Mouse (Mus musculus) CH12.LX (cell line): ENCODE data around the gene Gpr137. TPM values are rescaled to one million over a fixed set of nuclear protein-coding genes. Genes with fewer than 3 reads are reported as not detected.

Source experiments
- DNase-seq: peaks from one replicate; pipeline ENCODE4 v3.0.0-alpha.2; 2013; ENCODE audit errors: extremely low read depth
- H3K27ac ChIP-seq: 2 replicates; pipeline ENCODE4 v1.5.1; 2012; ENCODE audit warnings: low read depth, mild to moderate bottlenecking, control low read depth, moderate library complexity; ENCODE audit not compliant: insufficient read depth
- H3K27me3 ChIP-seq: replicated peaks from 2 replicates; pipeline ENCODE3; 2012; ENCODE audit warnings: inconsistent platforms
- H3K36me3 ChIP-seq, 2 experiments: replicated peaks in 1 of 2; 2 replicates each; pipeline versions ENCODE3 to v1.6.1; 2012; ENCODE audit warnings: inconsistent platforms in 1 of 2, low read length in 1 of 2, mild to moderate bottlenecking in 1 of 2, mixed read lengths in 1 of 2, moderate library complexity in 1 of 2; ENCODE audit not compliant: control insufficient read depth in 1 of 2, insufficient read depth in 1 of 2
- H3K4me1 ChIP-seq, 2 experiments: 2 replicates each; pipeline ENCODE4 v1.6.1; 2012; ENCODE audit warnings: inconsistent platforms in 1 of 2, moderate library complexity in 1 of 2; ENCODE audit not compliant: insufficient read depth in 2 of 2, control insufficient read depth in 1 of 2
- H3K4me2 ChIP-seq: 2 replicates; pipeline ENCODE4 v1.6.1; 2012; ENCODE audit warnings: low read depth, mild to moderate bottlenecking, control low read depth; ENCODE audit not compliant: poor library complexity, insufficient read depth, severe bottlenecking
- H3K4me3 ChIP-seq, 3 experiments: fragments of 150-350 bp in 1 of 3; sonication (generic) in 1 of 3; replicated peaks in 1 of 3; 2 replicates each; pipeline versions ENCODE3 to v1.5.1; 2011 to 2012; ENCODE audit warnings: low read depth in 2 of 3, low read length in 2 of 3, mild to moderate bottlenecking in 2 of 3, moderate library complexity in 2 of 3, control low read depth in 1 of 3, improper control_type of control experiment in 1 of 3, inconsistent platforms in 1 of 3, mixed read lengths in 1 of 3; ENCODE audit not compliant: poor library complexity in 1 of 3
- H3K79me2 ChIP-seq: replicated peaks from 2 replicates; pipeline ENCODE4 v1.6.1; 2012; ENCODE audit warnings: mild to moderate bottlenecking, moderate library complexity; ENCODE audit not compliant: control insufficient read depth, poor library complexity, insufficient read depth, severe bottlenecking; ENCODE audit errors: extremely low read depth
- H3K9ac ChIP-seq: 2 replicates; pipeline ENCODE4 v1.6.1; 2012; ENCODE audit warnings: low read depth, mild to moderate bottlenecking, control low read depth, moderate library complexity; ENCODE audit not compliant: insufficient read depth
- H3K9me3 ChIP-seq: replicated peaks from 2 replicates; pipeline ENCODE3; 2012; ENCODE audit warnings: low read length, inconsistent platforms, mixed read lengths
- CHD1 ChIP-seq: IDR thresholded peaks from 2 replicates; pipeline ENCODE4 v1.6.1; 2012; ENCODE audit warnings: low read depth, low read length, improper control_type of control experiment, inconsistent platforms
- ELF1 ChIP-seq: IDR thresholded peaks from 2 replicates; pipeline ENCODE4 v1.6.1; 2014; ENCODE audit warnings: low read depth, mild to moderate bottlenecking, inconsistent platforms, low read length, improper control_type of control experiment
- ETS1 ChIP-seq: conservative IDR thresholded peaks from 2 replicates; pipeline ENCODE4 v1.6.1; 2012; ENCODE audit warnings: low read depth, mild to moderate bottlenecking, inconsistent platforms, low read length, improper control_type of control experiment, moderate library complexity
- GABPA ChIP-seq: IDR thresholded peaks from 2 replicates; pipeline ENCODE4 v1.6.1; 2012; ENCODE audit warnings: low read depth, low read length, improper control_type of control experiment, inconsistent platforms; ENCODE audit not compliant: insufficient replicate concordance
- HCFC1 ChIP-seq: IDR thresholded peaks from 2 replicates; pipeline ENCODE4 v1.6.1; 2012; ENCODE audit warnings: low read depth, mild to moderate bottlenecking, inconsistent platforms, low read length, improper control_type of control experiment
- IRF4 ChIP-seq: IDR thresholded peaks from 2 replicates; pipeline ENCODE4 v1.6.1; 2014; ENCODE audit warnings: low read depth, mild to moderate bottlenecking, inconsistent platforms, low read length, improper control_type of control experiment
- JUN ChIP-seq: IDR thresholded peaks from 2 replicates; pipeline ENCODE4 v1.6.1; 2011; ENCODE audit warnings: low read depth, mild to moderate bottlenecking, low read length, improper control_type of control experiment, moderate library complexity; ENCODE audit not compliant: insufficient read depth
- JUND ChIP-seq: conservative IDR thresholded peaks from 2 replicates; pipeline ENCODE4 v1.6.1; 2011; ENCODE audit warnings: low read depth, low read length, improper control_type of control experiment
- KAT2A ChIP-seq: IDR thresholded peaks from 2 replicates; pipeline ENCODE4 v1.6.1; 2012; ENCODE audit warnings: low read length, improper control_type of control experiment, inconsistent platforms; ENCODE audit not compliant: insufficient replicate concordance
- MAFK ChIP-seq: IDR thresholded peaks from 2 replicates; pipeline ENCODE4 v1.6.1; 2011; ENCODE audit warnings: low read length, improper control_type of control experiment; ENCODE audit not compliant: insufficient replicate concordance
- MAX ChIP-seq: IDR thresholded peaks from 2 replicates; pipeline ENCODE4 v1.6.1; 2011; ENCODE audit warnings: low read length, improper control_type of control experiment
- MXI1 ChIP-seq: IDR thresholded peaks from 2 replicates; pipeline ENCODE4 v1.6.1; 2011; ENCODE audit warnings: mild to moderate bottlenecking, low read depth, low read length, improper control_type of control experiment
- NRF1 ChIP-seq: IDR thresholded peaks from 2 replicates; pipeline ENCODE4 v1.6.1; 2014; ENCODE audit warnings: low read depth, mild to moderate bottlenecking, inconsistent platforms, low read length, improper control_type of control experiment, moderate library complexity
- PAX5 ChIP-seq: IDR thresholded peaks from 2 replicates; pipeline ENCODE4 v1.6.1; 2012; ENCODE audit warnings: low read length, inconsistent platforms, mixed read lengths
- POLR2AphosphoS2 ChIP-seq: IDR thresholded peaks from 2 replicates; pipeline ENCODE4 v1.6.1; 2011; ENCODE audit warnings: low read depth, low read length, improper control_type of control experiment
- SIN3A ChIP-seq: IDR thresholded peaks from 2 replicates; pipeline ENCODE4 v1.6.1; 2012; ENCODE audit warnings: low read length, improper control_type of control experiment, inconsistent platforms
- TCF12 ChIP-seq: IDR thresholded peaks from 2 replicates; pipeline ENCODE4 v1.6.1; 2014; ENCODE audit warnings: low read depth, mild to moderate bottlenecking, inconsistent platforms, low read length, improper control_type of control experiment
- USF1 ChIP-seq: IDR thresholded peaks from 2 replicates; pipeline ENCODE4 v1.6.1; 2014; ENCODE audit warnings: low read depth, mild to moderate bottlenecking, inconsistent platforms, low read length, improper control_type of control experiment
- USF2 ChIP-seq: conservative IDR thresholded peaks from 2 replicates; pipeline ENCODE4 v1.6.1; 2011; ENCODE audit warnings: low read depth, low read length, improper control_type of control experiment
- ZKSCAN1 ChIP-seq: IDR thresholded peaks from 2 replicates; pipeline ENCODE4 v1.6.1; 2012; ENCODE audit warnings: low read depth, inconsistent platforms, low read length, improper control_type of control experiment, borderline replicate concordance
- ZMIZ1 ChIP-seq: IDR thresholded peaks from 2 replicates; pipeline ENCODE4 v1.6.1; 2012; ENCODE audit warnings: low read depth, mild to moderate bottlenecking, inconsistent platforms, low read length, improper control_type of control experiment
- ZNF384 ChIP-seq: IDR thresholded peaks from 2 replicates; pipeline ENCODE4 v1.6.1; 2012; ENCODE audit warnings: low read depth, low read length, improper control_type of control experiment, inconsistent platforms
- dilution Hi-C: fragments of 300-500 bp; cut with MboI; formaldehyde crosslinking; loops from 2 replicates; pipeline ENCODE4 v1.14.3; 2020; ENCODE audit warnings: low sequenced_read_pairs; ENCODE audit not compliant: extremely low pct_unique_long_range_greater_than_20kb, extremely low pct_ligation_motif_present
- in situ Hi-C: fragments of 300-500 bp; cut with MboI; formaldehyde crosslinking; loops from 3 replicates; pipeline ENCODE4 v1.14.3; 2019; ENCODE audit warnings: low sequenced_read_pairs, low pct_ligation_motif_present, low pct_unique_long_range_greater_than_20kb, mixed read lengths
- polyA plus RNA-seq: library from polyadenylated mRNA; unstranded; fragments of >175 nt; gene quantifications from 2 replicates; pipeline ENCODE4 v1.2.1, GENCODE M21; 2012; ENCODE audit warnings: low read depth; ENCODE audit not compliant: insufficient read length
- total RNA-seq, 2 experiments: library from RNA; depleted of rRNA; stranded (reverse); fragments of 300-350 nt in 1 of 2; fragments of >200 nt in 1 of 2; gene quantifications; 2 replicates each; pipeline ENCODE4 v1.2.3; 2012 to 2014

The Gpr137 gene
- total and polyA plus RNA-seq, 3 experiments, result 8.8 to 18.1 (median 14.4) TPM

DNA sequence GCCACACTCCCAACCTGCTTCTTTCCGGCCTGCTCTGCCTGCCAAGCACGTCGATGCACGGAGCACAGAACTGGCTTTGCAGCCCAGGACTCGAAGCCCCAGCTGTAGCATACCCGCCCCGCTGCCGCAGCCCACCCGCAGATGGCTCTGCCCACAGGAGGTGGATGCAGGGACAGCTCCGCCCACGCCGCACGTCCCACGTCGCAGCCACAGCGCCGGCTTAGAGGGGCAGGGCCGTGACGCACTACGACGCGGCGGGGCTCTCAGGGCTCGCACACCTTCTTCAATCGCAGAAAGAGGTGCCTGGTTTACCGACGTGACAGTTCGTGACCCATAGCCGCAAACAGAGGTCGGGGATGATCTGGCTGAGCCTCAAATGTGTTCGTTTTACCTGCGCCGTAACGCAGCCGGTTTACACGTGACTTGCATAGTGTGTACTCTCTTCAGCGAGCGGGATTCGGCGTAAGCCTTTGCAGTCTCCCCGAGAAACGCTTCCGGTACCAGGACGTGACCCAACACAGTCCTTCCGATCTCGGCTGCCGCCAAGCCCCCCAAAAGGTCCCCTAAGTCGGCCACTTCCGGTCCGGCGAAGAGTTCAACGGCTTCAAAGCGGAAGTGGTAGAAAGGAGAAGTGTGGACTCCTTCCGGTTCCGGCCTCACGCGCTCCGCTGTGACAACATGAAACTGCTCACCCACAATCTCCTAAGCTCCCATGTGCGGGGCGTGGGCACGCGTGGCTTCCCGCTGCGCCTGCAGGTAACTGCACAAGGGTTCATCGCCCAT, 32.6 kb downstream of the Gpr137 start, which contains the start of the genes Trmt112 and Prdx5 (continued):
- TF ChIP-seq MXI1 (peak; percentile 94), ELF1 (peak; percentile 92), ZNF384 (no peak), USF1 (peak; percentile 11; the same call in 1 of the 2 replicates), TCF12 (no peak), MAX (peak; percentile 85), SIN3A (peak; percentile 67), JUN (no peak), MAFK (0 out of 2 replicates have a peak, but pooled peaks have one; percentile 11), ZMIZ1 (no peak; the same call in 1 of the 2 replicates), USF2 (no peak), HCFC1 (peak; percentile 85), ETS1 (no peak), CHD1 (no peak), POLR2AphosphoS2 (no peak; the same call in 1 of the 2 replicates), JUND (no peak), GABPA (no peak; the same call in 1 of the 2 replicates), ZKSCAN1 (no peak), KAT2A (no peak)

DNA sequence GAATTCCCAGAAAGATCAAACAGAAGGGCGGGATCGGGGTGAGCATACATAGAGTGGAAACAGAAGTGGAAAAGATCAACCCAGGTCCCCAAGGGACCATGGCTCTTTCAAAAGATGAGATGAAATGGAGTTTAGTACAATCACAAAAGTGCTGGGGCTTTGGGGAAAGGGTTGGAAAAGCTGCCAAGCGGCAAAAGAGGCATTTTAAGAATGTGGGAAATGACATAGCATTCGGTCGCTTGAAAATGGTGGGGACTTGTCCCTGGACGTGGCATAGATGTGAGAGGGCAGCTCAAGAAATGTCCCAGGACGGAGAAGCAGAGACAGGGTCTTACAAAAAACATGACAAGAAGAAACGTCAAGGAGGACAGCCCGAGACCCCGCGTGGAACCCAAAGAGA, 33.3 kb downstream of the Gpr137 start:
- Histone ChIP-seq H3K27ac (peak overlapping the region; percentile 97), H3K4me1 (peaks cover 10 to 29% of the 10 kb centered on the region in 2 experiments; a peak in 3 of 4 replicates), H3K36me3 (peaks cover 42 to 70% of the 10 kb centered on the region in 2 experiments), H3K4me2 (peak overlapping the region; percentile 87), H3K9me3 (no peaks in the 10 kb centered on the region), H3K79me2 (peaks cover 21% of the 10 kb centered on the region), H3K4me3 (peak overlapping the region; percentile 85 to 100 (median 92)), H3K27me3 (no peaks in the 10 kb centered on the region), H3K9ac (peak overlapping the region; percentile 94)
- DNase-seq, result no peak
- TF ChIP-seq USF1 (no peak), ETS1 (no peak), SIN3A (no peak), IRF4 (no peak), NRF1 (no peak), ZKSCAN1 (no peak), KAT2A (no peak), CHD1 (no peak), JUN (no peak), PAX5 (no peak), USF2 (no peak)
- in situ Hi-C loops (no loop called here), dilution Hi-C loops (no loop called here)
